Mouse (Mus musculus) pancreas, adult 10 weeks (tissue): ENCODE results near the gene Olfr1134. TPM values are rescaled to one million over a fixed set of nuclear protein-coding genes. Genes with fewer than 3 reads are reported as not detected.

Experiments used
- polyA plus RNA-seq: library from polyadenylated mRNA; stranded (reverse); fragments of 350-450 nt; fragmentation: Illumina TruSeq; extraction: RNeasy Lipid Tissue Mini Kit (QIAGEN cat#74804); gene quantifications from one replicate; pipeline ENCODE4 v1.2.3, GENCODE M21; 2015; ENCODE audit warnings: low read depth, low replicate concordance; ENCODE audit not compliant: insufficient read depth

Olfr1134 gene
- polyA plus RNA-seq: not detected

GRCm38 (mm10) chr2:87658360-87658759, at the start of gene Olfr1134:
TSS of gene Olfr1134 (minus strand) at chr2:87658460.

GRCm38 (mm10) chr2:87693847-87694246, 35.6 kb upstream of the Olfr1134 start, which contains the start of gene Olfr1136:
TSS of gene Olfr1136 (minus strand) at chr2:87693947.

GRCm38 (mm10) chr2:87673564-87673963, 15.3 kb upstream of the Olfr1134 start, which contains the start of gene Olfr1135:
TSS of gene Olfr1135 (minus strand) at chr2:87673664.

GRCm38 (mm10) chr2:87647274-87647673, 11.0 kb downstream of the Olfr1134 start, which contains the start of gene Olfr1133:
TSS of gene Olfr1133 (minus strand) at chr2:87647374.

GRCm38 (mm10) chr2:87637435-87637834, 20.8 kb downstream of the Olfr1134 start, which contains the start of gene Olfr1132:
TSS of gene Olfr1132 (minus strand) at chr2:87637535.

GRCm38 (mm10) chr2:87626804-87627203, 31.5 kb downstream of the Olfr1134 start, which contains the start of gene Olfr1131:
TSS of gene Olfr1131 (plus strand) at chr2:87627104.

GRCm38 (mm10) chr2:87605912-87606311, 52.3 kb downstream of the Olfr1134 start, which contains the start of gene Olfr1130:
TSS of gene Olfr1130 (plus strand) at chr2:87606212.

Other genes with a start within 250 kb of the Olfr1134 start
- not detected for gene Olfr1123, start 241.8 kb downstream of the Olfr1134 start, polyA plus RNA-seq
- not detected for gene Olfr1124, start 228.2 kb downstream of the Olfr1134 start, polyA plus RNA-seq
- gene Olfr1126, start 204.5 kb downstream of the Olfr1134 start, polyA plus RNA-seq: not detected
- gene Pramel7, start 161.4 kb downstream of the Olfr1134 start, polyA plus RNA-seq: not detected
- gene Pramel6, start 151.9 kb downstream of the Olfr1134 start, polyA plus RNA-seq: not detected
- gene Olfr153, start 126.7 kb downstream of the Olfr1134 start, polyA plus RNA-seq: not detected
- gene Olfr1128, start 112.9 kb downstream of the Olfr1134 start, polyA plus RNA-seq: not detected
- gene Olfr1129, start 84.6 kb downstream of the Olfr1134 start, polyA plus RNA-seq: not detected
- not detected for gene Olfr1130, start 52.2 kb downstream of the Olfr1134 start, polyA plus RNA-seq
- not detected for gene Olfr1131, start 31.4 kb downstream of the Olfr1134 start, polyA plus RNA-seq
- not detected for gene Olfr1132, start 20.9 kb downstream of the Olfr1134 start, polyA plus RNA-seq
- gene Olfr1133, start 11.1 kb downstream of the Olfr1134 start, polyA plus RNA-seq: not detected
- gene Olfr1135, start 15.2 kb upstream of the Olfr1134 start, polyA plus RNA-seq: not detected
- gene Olfr1136, start 35.5 kb upstream of the Olfr1134 start, polyA plus RNA-seq: not detected
- not detected for gene Olfr1137, start 54.7 kb upstream of the Olfr1134 start, polyA plus RNA-seq
- not detected for gene Olfr1138, start 81.5 kb upstream of the Olfr1134 start, polyA plus RNA-seq
- gene Olfr1140, start 85.3 kb upstream of the Olfr1134 start, polyA plus RNA-seq: not detected
- not detected for gene Olfr1141, start 95.5 kb upstream of the Olfr1134 start, polyA plus RNA-seq
- not detected for gene Olfr152, start 121.0 kb upstream of the Olfr1134 start, polyA plus RNA-seq
- not detected for gene Olfr1143, start 142.1 kb upstream of the Olfr1134 start, polyA plus RNA-seq
- not detected for gene Olfr1145, start 151.4 kb upstream of the Olfr1134 start, polyA plus RNA-seq
- not detected for gene Olfr1148, start 172.1 kb upstream of the Olfr1134 start, polyA plus RNA-seq
- not detected for gene Olfr1150-ps1, start 185.5 kb upstream of the Olfr1134 start, polyA plus RNA-seq
- gene Olfr1151, start 197.4 kb upstream of the Olfr1134 start, polyA plus RNA-seq: not detected
- not detected for gene Olfr1152, start 208.0 kb upstream of the Olfr1134 start, polyA plus RNA-seq
- not detected for gene Olfr1153, start 236.5 kb upstream of the Olfr1134 start, polyA plus RNA-seq
- not detected for gene Olfr1154, start 246.7 kb upstream of the Olfr1134 start, polyA plus RNA-seq